Mouse (Mus musculus) layer of hippocampus, postnatal 14 days (tissue): ENCODE measurements at regions not wholly inside any gene's neighbourhood (a gene's known extent, or its start where the extent isn't known, plus 50 kb on each side); places are given as distances from the start of the nearest gene placed in this dataset.

Source experiments
- DNase-seq, 2 experiments: peaks; one replicate each; pipeline ENCODE4 v3.0.0; 2021 to 2022; ENCODE audit warnings: low spot score in 2 of 2, mixed read lengths in 1 of 2

DNA sequence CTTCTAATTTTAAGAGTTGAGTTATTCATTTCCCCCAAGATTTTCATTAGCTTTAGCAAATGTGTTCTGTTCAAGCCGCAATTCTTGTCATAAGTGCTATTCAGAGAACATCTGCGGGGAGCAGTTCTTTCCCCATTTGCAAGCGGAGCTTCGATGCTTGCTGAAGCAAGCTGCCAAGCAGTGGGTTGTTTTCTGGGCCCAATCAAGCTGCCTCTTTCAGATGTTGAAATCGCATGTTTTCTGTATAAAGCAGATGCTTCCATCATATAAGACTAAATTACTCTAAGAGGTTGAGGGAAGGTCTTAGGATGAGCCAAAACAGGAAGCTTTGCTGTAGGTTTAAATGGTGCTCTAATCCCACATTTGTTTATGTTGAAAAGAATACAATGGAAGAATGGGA, 547.4 kb downstream of the Abca13 start:
- peak; percentile 13 to 70 for DNase-seq

DNA sequence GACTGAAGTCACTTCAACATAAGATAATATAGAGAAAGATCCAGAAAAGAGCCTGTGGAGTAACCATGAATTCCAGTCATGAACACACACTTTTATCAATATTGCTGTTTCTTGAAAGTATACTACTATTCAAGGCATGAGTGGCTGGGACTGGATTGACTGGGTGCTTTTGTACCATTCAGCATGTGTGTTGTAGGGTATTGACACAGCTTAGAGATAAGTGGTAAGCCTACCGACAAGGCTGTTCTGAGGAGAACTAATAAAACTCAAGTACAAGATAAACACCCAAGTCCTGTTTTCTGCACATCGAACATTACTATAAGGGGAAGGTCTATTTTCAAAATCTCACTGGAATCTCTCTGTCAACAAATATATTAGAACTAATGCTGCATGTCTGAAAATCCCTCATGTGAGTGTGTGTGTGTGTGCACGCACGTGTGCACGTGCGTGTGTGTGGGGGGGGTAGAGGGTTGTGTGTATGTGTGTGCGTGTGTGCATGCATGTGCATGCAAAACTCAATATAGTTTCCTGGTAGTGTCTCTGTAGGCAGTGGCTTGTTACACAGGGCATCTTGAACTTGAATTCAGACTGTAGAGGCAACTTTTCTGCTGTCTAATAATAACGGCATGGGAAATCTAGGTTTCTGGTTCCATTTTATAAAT, 588.6 kb downstream of the Abca13 start:
- no peak for DNase-seq

DNA sequence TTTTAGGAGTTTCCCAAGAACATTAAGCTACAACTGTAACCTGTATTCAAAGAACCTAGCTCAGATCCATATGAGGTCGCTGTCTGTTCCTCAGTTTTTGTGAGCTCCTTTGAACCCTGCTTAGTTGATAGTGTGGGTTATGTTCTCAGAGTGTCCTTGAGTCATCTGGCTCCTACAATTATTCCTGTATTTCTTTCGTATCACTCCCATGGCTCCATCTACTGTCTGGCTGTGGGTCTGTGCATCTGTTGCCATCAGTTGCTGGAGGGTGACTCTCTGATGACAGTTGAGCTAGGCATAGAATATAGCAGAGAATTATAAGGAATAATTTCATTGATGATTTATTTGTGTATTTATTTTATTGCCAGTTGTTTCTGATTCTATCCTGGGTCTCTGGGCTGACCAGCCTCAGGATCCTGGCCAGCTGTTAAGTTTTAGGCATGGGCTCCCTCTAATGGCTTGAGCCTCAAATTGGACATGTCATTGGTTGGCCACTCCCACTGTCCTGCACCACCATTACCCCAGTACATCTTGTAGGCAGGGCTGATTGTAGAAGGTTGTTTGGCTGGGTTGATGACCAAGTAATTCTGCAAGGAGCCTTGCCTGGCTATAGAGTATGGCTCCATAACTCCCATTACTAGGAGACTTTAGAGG, 601.6 kb downstream of the Abca13 start:
- DNase-seq, result no peak

DNA sequence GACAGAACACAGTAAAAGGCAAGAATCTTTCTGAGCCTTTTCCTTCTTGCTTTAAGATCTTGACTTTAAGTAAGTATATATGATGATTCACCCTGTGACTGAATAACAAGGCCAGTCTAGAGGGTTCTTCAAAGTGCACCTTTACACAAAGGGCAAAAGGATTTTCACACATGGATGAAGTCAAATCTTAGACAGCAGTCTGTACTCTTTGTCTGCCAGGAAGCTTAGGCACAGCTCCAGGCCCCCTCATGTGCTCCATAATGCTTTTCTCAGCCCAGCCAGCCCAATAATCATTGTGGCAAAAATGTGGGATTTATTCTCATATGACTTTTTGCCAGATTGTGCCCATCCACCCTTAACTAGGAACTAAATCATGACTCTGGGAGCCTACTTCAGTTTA, 647.9 kb downstream of the Abca13 start:
- peak in 1 of 2 experiments; percentile 1 for DNase-seq

GRCm38 (mm10) chr11:9868454-9869130, 676.9 kb downstream of the Abca13 start:
- no peak for DNase-seq
